Mouse (Mus musculus) heart, postnatal 0 days (tissue): ENCODE measurements at regions not wholly inside any gene's neighbourhood (a gene's known extent, or its start where the extent isn't known, plus 50 kb on each side); places are given as distances from the start of the nearest gene placed in this dataset.

Experiments used
- ATAC-seq: fragments of 200-750 bp; cut with Nextera tagmentation; 2 replicates; pipeline ENCODE4 v1.8.0; 2017; ENCODE audit warnings: low read depth, moderate number of reproducible peaks, moderate library complexity; ENCODE audit not compliant: insufficient read depth
- DNase-seq: peaks from one replicate; pipeline ENCODE4 v3.0.0-alpha.2; 2016; ENCODE audit warnings: low spot score
- H3K27ac ChIP-seq: fragments of 300-500 bp; sonication (generic); 2 replicates; pipeline ENCODE4 v1.5.1; 2014; ENCODE audit warnings: low read depth, mild to moderate bottlenecking
- H3K27me3 ChIP-seq: fragments of 300-500 bp; sonication (generic); 2 replicates; pipeline ENCODE4 v1.6.1; 2014; ENCODE audit warnings: low read length, mixed read lengths; ENCODE audit not compliant: control insufficient read depth, insufficient read depth
- H3K36me3 ChIP-seq: fragments of 300-500 bp; sonication (generic); replicated peaks from 2 replicates; pipeline ENCODE4 v1.6.1; 2014; ENCODE audit warnings: low read length, mixed read lengths; ENCODE audit not compliant: control insufficient read depth, insufficient read depth
- H3K4me1 ChIP-seq: fragments of 300-500 bp; sonication (generic); 2 replicates; pipeline ENCODE4 v1.6.1; 2014; ENCODE audit warnings: antibody characterized with exemption; ENCODE audit not compliant: control insufficient read depth, insufficient read depth
- H3K4me2 ChIP-seq: fragments of 300-500 bp; sonication (generic); 2 replicates; pipeline ENCODE4 v1.6.1; 2014; ENCODE audit warnings: low read depth, mild to moderate bottlenecking, low read length, moderate library complexity
- H3K4me3 ChIP-seq: fragments of 300-500 bp; sonication (generic); 2 replicates; pipeline ENCODE4 v1.5.1; 2014; ENCODE audit warnings: low read depth, low read length
- H3K9ac ChIP-seq: fragments of 300-500 bp; sonication (generic); replicated peaks from 2 replicates; pipeline ENCODE4 v1.6.1; 2014; ENCODE audit warnings: low read depth, low read length, mixed read lengths
- H3K9me3 ChIP-seq: fragments of 300-500 bp; sonication (generic); replicated peaks from 2 replicates; pipeline ENCODE4 v1.6.1; 2016; ENCODE audit warnings: low read length; ENCODE audit not compliant: control insufficient read depth
- CTCF ChIP-seq: IDR thresholded peaks from 2 replicates; pipeline ENCODE4 v1.5.1; 2016; ENCODE audit warnings: antibody characterized with exemption, control low read depth, low read depth
- EP300 ChIP-seq: IDR thresholded peaks from 2 replicates; pipeline ENCODE4 v1.6.1; 2016; ENCODE audit warnings: antibody characterized with exemption, low read depth
- WGBS: fragments of 180-500 bp; shearing (Covaris S2); extraction: QIAGEN DNeasy Blood & Tissue Kit; methylation state at CpG from one replicate; pipeline ENCODE4 v1.1.7; 2014; 5-methylcytosine and 5-hydroxymethylcytosine counted together

GRCm38 (mm10) chr12:106277886-106278285, 267.9 kb downstream of the Vrk1 start:
- no peaks in the 10 kb centered on the region for H3K36me3 ChIP-seq
- no peak overlapping the region for H3K4me3 ChIP-seq
- DNase-seq (no peak), ATAC-seq (no peak)
- H3K4me1 ChIP-seq = no peaks in the 10 kb centered on the region
- 63% methylated on average over 14 of the region's 14 CpGs for WGBS
- no peaks in the 10 kb centered on the region for H3K27me3 ChIP-seq
- H3K27ac ChIP-seq = no peak overlapping the region
- H3K4me2 ChIP-seq = no peak overlapping the region
- TF ChIP-seq EP300 (no peak), CTCF (no peak)
- no peaks in the 10 kb centered on the region for H3K9me3 ChIP-seq
- H3K9ac ChIP-seq = no peak overlapping the region

GRCm38 (mm10) chr12:106282491-106283106, 272.6 kb downstream of the Vrk1 start:
- Histone ChIP-seq H3K4me3 (no peak overlapping the region), H3K9ac (no peak overlapping the region), H3K27ac (no peak overlapping the region), H3K9me3 (no peaks in the 10 kb centered on the region), H3K4me1 (no peaks in the 10 kb centered on the region), H3K27me3 (no peaks in the 10 kb centered on the region), H3K36me3 (no peaks in the 10 kb centered on the region), H3K4me2 (no peak overlapping the region)
- TF ChIP-seq CTCF (no peak), EP300 (no peak)
- WGBS = 57% methylated on average over 16 of the region's 16 CpGs
- DNase-seq (no peak), ATAC-seq (no peak)

- TF ChIP-seq CTCF (no peak), EP300 (no peak)
- no peak for DNase-seq
- Histone ChIP-seq H3K4me2 (no peak overlapping the region), H3K27me3 (no peaks in the 10 kb centered on the region), H3K27ac (no peak overlapping the region), H3K9ac (no peak overlapping the region), H3K36me3 (no peaks in the 10 kb centered on the region), H3K9me3 (no peaks in the 10 kb centered on the region), H3K4me3 (no peak overlapping the region), H3K4me1 (no peaks in the 10 kb centered on the region)
- WGBS = 56% methylated on average over 8 of the region's 8 CpGs
- no peak for ATAC-seq
Observed at GRCm38 (mm10) chr12:106284814-106285213, 274.8 kb downstream of the Vrk1 start.

GRCm38 (mm10) chr12:106288791-106289515, 278.9 kb downstream of the Vrk1 start:
- Histone ChIP-seq H3K4me1 (no peaks in the 10 kb centered on the region), H3K27ac (no peak overlapping the region), H3K36me3 (no peaks in the 10 kb centered on the region), H3K4me3 (no peak overlapping the region), H3K9ac (no peak overlapping the region), H3K27me3 (no peaks in the 10 kb centered on the region), H3K4me2 (no peak overlapping the region), H3K9me3 (no peaks in the 10 kb centered on the region)
- 63% methylated on average over 23 of the region's 23 CpGs for WGBS
- ATAC-seq (no peak), DNase-seq (no peak)
- TF ChIP-seq EP300 (no peak), CTCF (no peak)

GRCm38 (mm10) chr12:106291476-106292046, 281.5 kb downstream of the Vrk1 start:
- Histone ChIP-seq H3K9ac (no peak overlapping the region), H3K36me3 (no peaks in the 10 kb centered on the region), H3K9me3 (no peaks in the 10 kb centered on the region), H3K4me3 (no peak overlapping the region), H3K4me2 (no peak overlapping the region), H3K4me1 (no peaks in the 10 kb centered on the region), H3K27ac (no peak overlapping the region), H3K27me3 (no peaks in the 10 kb centered on the region)
- 50% methylated on average over 15 of the region's 15 CpGs for WGBS
- ATAC-seq = no peak
- TF ChIP-seq CTCF = no peak
- TF ChIP-seq EP300 = no peak
- DNase-seq = no peak

- DNase-seq (no peak), ATAC-seq (no peak)
- Histone ChIP-seq H3K4me3 (no peak overlapping the region), H3K4me2 (no peak overlapping the region), H3K27ac (no peak overlapping the region), H3K4me1 (no peaks in the 10 kb centered on the region), H3K36me3 (no peaks in the 10 kb centered on the region), H3K9me3 (no peaks in the 10 kb centered on the region), H3K27me3 (no peaks in the 10 kb centered on the region), H3K9ac (no peak overlapping the region)
- TF ChIP-seq EP300 = no peak
- no peak for TF ChIP-seq CTCF
- WGBS = 55% methylated on average over 5 of the region's 5 CpGs
Observed at GRCm38 (mm10) chr12:106293117-106293516, 283.1 kb downstream of the Vrk1 start.
